Mouse (Mus musculus): ENCODE measurements at regions not wholly inside any gene's neighbourhood (a gene's known extent, or its start where the extent isn't known, plus 50 kb on each side); places are given as distances from the start of the nearest gene placed in this dataset.

- no peak overlapping the region for H3K4me3 ChIP-seq (ENCODE audit: insufficient read depth, low read depth, low read length)
- H3K27ac ChIP-seq (replicated peaks; ENCODE audit: insufficient read depth, low read depth, low read length) = no peak overlapping the region
- H3K36me3 ChIP-seq (ENCODE audit: control insufficient read depth, insufficient read depth, low read length) = no peaks in the 10 kb centered on the region
- H3K9ac ChIP-seq (ENCODE audit: low read depth, low read length) = no peak overlapping the region
- DNase-seq (ENCODE audit: extremely low read depth, low read depth, low spot score) = no peak
- no peaks in the 10 kb centered on the region for H3K79me2 ChIP-seq (ENCODE audit: control insufficient read depth, insufficient read depth, low read length)
- TF ChIP-seq CTCF (IDR thresholded peaks at IDR 0.05; ENCODE audit: low read depth, low read length) (no peak), POLR2A (IDR thresholded peaks at IDR 0.05; ENCODE audit: extremely low read depth, insufficient read depth, low read length) (no peak)
- WGBS = 51% methylated on average over 8 of the region's 8 CpGs
- H3K27me3 ChIP-seq (ENCODE audit: control insufficient read depth, insufficient read depth, low read length) = no peaks in the 10 kb centered on the region
- no peaks in the 10 kb centered on the region for H3K4me1 ChIP-seq (ENCODE audit: control insufficient read depth, insufficient read depth, low read length)
Observed at GRCm38 (mm10) chr10:112835508-112835907, 93.3 kb downstream of the Atxn7l3b start.

GRCm38 (mm10) chr10:112810181-112810580 lies 118.6 kb downstream of the Atxn7l3b start:
- TF ChIP-seq CTCF (IDR thresholded peaks at IDR 0.05; ENCODE audit: low read depth, low read length) (no peak), POLR2A (IDR thresholded peaks at IDR 0.05; ENCODE audit: extremely low read depth, insufficient read depth, low read length) (no peak)
- Histone ChIP-seq H3K27ac (replicated peaks; ENCODE audit: insufficient read depth, low read depth, low read length) (no peak overlapping the region), H3K4me3 (ENCODE audit: insufficient read depth, low read depth, low read length) (no peak overlapping the region), H3K27me3 (ENCODE audit: control insufficient read depth, insufficient read depth, low read length) (no peaks in the 10 kb centered on the region), H3K79me2 (ENCODE audit: control insufficient read depth, insufficient read depth, low read length) (no peaks in the 10 kb centered on the region), H3K4me1 (ENCODE audit: control insufficient read depth, insufficient read depth, low read length) (no peaks in the 10 kb centered on the region), H3K9ac (ENCODE audit: low read depth, low read length) (no peak overlapping the region), H3K36me3 (ENCODE audit: control insufficient read depth, insufficient read depth, low read length) (no peaks in the 10 kb centered on the region)
- no peak for DNase-seq (ENCODE audit: extremely low read depth, low read depth, low spot score)
- 59% methylated on average over 1 of the region's 1 CpGs for WGBS

GRCm38 (mm10) chr10:112803557-112803956 lies 125.2 kb downstream of the Atxn7l3b start:
- no peak overlapping the region for H3K9ac ChIP-seq (ENCODE audit: low read depth, low read length)
- no peaks in the 10 kb centered on the region for H3K36me3 ChIP-seq (ENCODE audit: control insufficient read depth, insufficient read depth, low read length)
- 39% methylated on average over 6 of the region's 6 CpGs for WGBS
- peak; percentile 8 for DNase-seq (ENCODE audit: extremely low read depth, low read depth, low spot score)
- TF ChIP-seq CTCF (IDR thresholded peaks at IDR 0.05; ENCODE audit: low read depth, low read length) (peak; percentile 49), POLR2A (IDR thresholded peaks at IDR 0.05; ENCODE audit: extremely low read depth, insufficient read depth, low read length) (no peak)
- no peaks in the 10 kb centered on the region for H3K79me2 ChIP-seq (ENCODE audit: control insufficient read depth, insufficient read depth, low read length)
- no peaks in the 10 kb centered on the region for H3K4me1 ChIP-seq (ENCODE audit: control insufficient read depth, insufficient read depth, low read length)
- H3K27ac ChIP-seq (replicated peaks; ENCODE audit: insufficient read depth, low read depth, low read length) = no peak overlapping the region
- no peak overlapping the region for H3K4me3 ChIP-seq (ENCODE audit: insufficient read depth, low read depth, low read length)
- no peaks in the 10 kb centered on the region for H3K27me3 ChIP-seq (ENCODE audit: control insufficient read depth, insufficient read depth, low read length)

- H3K27ac ChIP-seq (replicated peaks; ENCODE audit: insufficient read depth, low read depth, low read length) = no peak overlapping the region
- no peaks in the 10 kb centered on the region for H3K36me3 ChIP-seq (ENCODE audit: control insufficient read depth, insufficient read depth, low read length)
- no peak for TF ChIP-seq POLR2A (IDR thresholded peaks at IDR 0.05; ENCODE audit: extremely low read depth, insufficient read depth, low read length)
- peak; percentile 53 for TF ChIP-seq CTCF (IDR thresholded peaks at IDR 0.05; ENCODE audit: low read depth, low read length)
- H3K27me3 ChIP-seq (ENCODE audit: control insufficient read depth, insufficient read depth, low read length) = no peaks in the 10 kb centered on the region
- H3K4me3 ChIP-seq (ENCODE audit: insufficient read depth, low read depth, low read length) = no peak overlapping the region
- no peak overlapping the region for H3K9ac ChIP-seq (ENCODE audit: low read depth, low read length)
- 7% methylated on average over 5 of the region's 5 CpGs for WGBS
- DNase-seq (ENCODE audit: extremely low read depth, low read depth, low spot score) = peak; percentile 40
- H3K4me1 ChIP-seq (ENCODE audit: control insufficient read depth, insufficient read depth, low read length) = no peaks in the 10 kb centered on the region
- H3K79me2 ChIP-seq (ENCODE audit: control insufficient read depth, insufficient read depth, low read length) = no peaks in the 10 kb centered on the region
Observed at GRCm38 (mm10) chr10:112801560-112801959, 127.2 kb downstream of the Atxn7l3b start.

- Histone ChIP-seq H3K27ac (replicated peaks; ENCODE audit: insufficient read depth, low read depth, low read length) (no peak overlapping the region), H3K4me3 (ENCODE audit: insufficient read depth, low read depth, low read length) (no peak overlapping the region), H3K9ac (ENCODE audit: low read depth, low read length) (no peak overlapping the region), H3K27me3 (ENCODE audit: control insufficient read depth, insufficient read depth, low read length) (no peaks in the 10 kb centered on the region), H3K36me3 (ENCODE audit: control insufficient read depth, insufficient read depth, low read length) (no peaks in the 10 kb centered on the region), H3K4me1 (ENCODE audit: control insufficient read depth, insufficient read depth, low read length) (no peaks in the 10 kb centered on the region), H3K79me2 (ENCODE audit: control insufficient read depth, insufficient read depth, low read length) (no peaks in the 10 kb centered on the region)
- WGBS = 56% methylated on average over 7 of the region's 7 CpGs
- no peak for DNase-seq (ENCODE audit: extremely low read depth, low read depth, low spot score)
- TF ChIP-seq POLR2A (IDR thresholded peaks at IDR 0.05; ENCODE audit: extremely low read depth, insufficient read depth, low read length) = no peak
- no peak for TF ChIP-seq CTCF (IDR thresholded peaks at IDR 0.05; ENCODE audit: low read depth, low read length)
Observed at GRCm38 (mm10) chr10:112798603-112799002, 130.2 kb downstream of the Atxn7l3b start.

- Histone ChIP-seq H3K27me3 (ENCODE audit: control insufficient read depth, insufficient read depth, low read length) (no peaks in the 10 kb centered on the region), H3K79me2 (ENCODE audit: control insufficient read depth, insufficient read depth, low read length) (no peaks in the 10 kb centered on the region), H3K9ac (ENCODE audit: low read depth, low read length) (no peak overlapping the region), H3K4me3 (ENCODE audit: insufficient read depth, low read depth, low read length) (no peak overlapping the region), H3K27ac (replicated peaks; ENCODE audit: insufficient read depth, low read depth, low read length) (no peak overlapping the region), H3K36me3 (ENCODE audit: control insufficient read depth, insufficient read depth, low read length) (no peaks in the 10 kb centered on the region), H3K4me1 (ENCODE audit: control insufficient read depth, insufficient read depth, low read length) (no peaks in the 10 kb centered on the region)
- no peak for DNase-seq (ENCODE audit: extremely low read depth, low read depth, low spot score)
- TF ChIP-seq POLR2A (IDR thresholded peaks at IDR 0.05; ENCODE audit: extremely low read depth, insufficient read depth, low read length) (no peak), CTCF (IDR thresholded peaks at IDR 0.05; ENCODE audit: low read depth, low read length) (no peak)
- WGBS = 29% methylated on average over 4 of the region's 4 CpGs
Observed at GRCm38 (mm10) chr10:112798090-112798489, 130.7 kb downstream of the Atxn7l3b start.

All from liver, adult 2 months (tissue).